Mouse (Mus musculus): ENCODE measurements at regions not wholly inside any gene's neighbourhood (a gene's known extent, or its start where the extent isn't known, plus 50 kb on each side); places are given as distances from the start of the nearest gene placed in this dataset.
A peak's percentile ranks its signal among the peaks of the same experiment; 100 is the strongest.

DNA sequence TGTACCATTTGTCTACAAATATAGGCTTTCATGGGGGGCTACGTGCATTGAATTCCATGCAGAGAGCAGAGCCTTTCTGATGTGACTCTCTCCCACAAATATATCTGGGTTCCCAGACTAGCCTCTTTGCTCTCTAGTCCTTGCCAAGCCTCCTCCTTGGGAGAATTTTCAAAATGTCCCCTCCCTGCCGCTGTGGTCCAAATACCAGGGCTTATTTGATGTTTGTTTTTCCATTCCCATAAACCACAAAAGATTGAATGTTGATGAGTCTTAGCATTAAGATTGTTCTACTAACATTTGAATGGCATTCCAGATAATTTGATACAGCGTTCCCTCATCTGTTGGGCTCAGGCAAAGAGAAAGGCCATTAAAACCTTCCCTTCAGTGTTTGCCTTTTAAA, 360.4 kb upstream of the Slc35b3 start:
- TF ChIP-seq POLR2A (IDR thresholded peaks at IDR 0.05; ENCODE audit: low read depth, low read length) (no peak), CTCF (conservative IDR thresholded peaks at IDR 0.05; ENCODE audit: insufficient read depth, insufficient read length, low read depth, low read length) (no peak)
- no peaks in the 10 kb centered on the region for H3K4me1 ChIP-seq (ENCODE audit: control insufficient read depth, insufficient read depth, low read length)
- no peaks in the 10 kb centered on the region for H3K36me3 ChIP-seq (ENCODE audit: control insufficient read depth, insufficient read depth, low read length)
- no peak overlapping the region for H3K27ac ChIP-seq (ENCODE audit: insufficient read depth, low read depth, low read length)
- no peak overlapping the region for H3K4me3 ChIP-seq (ENCODE audit: insufficient read depth, low read depth, low read length)
- 84% methylated on average over 3 of the region's 3 CpGs for WGBS
- no peaks in the 10 kb centered on the region for H3K27me3 ChIP-seq (replicated peaks; ENCODE audit: control insufficient read depth, insufficient read depth, low read length)
- DNase-seq: no peak

- no peak for DNase-seq
- H3K27me3 ChIP-seq (replicated peaks; ENCODE audit: control insufficient read depth, insufficient read depth, low read length): no peaks in the 10 kb centered on the region
- no peaks in the 10 kb centered on the region for H3K36me3 ChIP-seq (ENCODE audit: control insufficient read depth, insufficient read depth, low read length)
- no peak overlapping the region for H3K4me3 ChIP-seq (ENCODE audit: insufficient read depth, low read depth, low read length)
- TF ChIP-seq POLR2A (IDR thresholded peaks at IDR 0.05; ENCODE audit: low read depth, low read length) (no peak), CTCF (conservative IDR thresholded peaks at IDR 0.05; ENCODE audit: insufficient read depth, insufficient read length, low read depth, low read length) (no peak)
- H3K27ac ChIP-seq (ENCODE audit: insufficient read depth, low read depth, low read length): no peak overlapping the region
- 93% methylated on average over 5 of the region's 5 CpGs for WGBS
- no peaks in the 10 kb centered on the region for H3K4me1 ChIP-seq (ENCODE audit: control insufficient read depth, insufficient read depth, low read length)
Measured at GRCm38 (mm10) chr13:39309758-39310157, 349.1 kb upstream of the Slc35b3 start.

- no peak overlapping the region for H3K27ac ChIP-seq (ENCODE audit: insufficient read depth, low read depth, low read length)
- TF ChIP-seq CTCF (conservative IDR thresholded peaks at IDR 0.05; ENCODE audit: insufficient read depth, insufficient read length, low read depth, low read length): no peak
- H3K27me3 ChIP-seq (replicated peaks; ENCODE audit: control insufficient read depth, insufficient read depth, low read length): no peaks in the 10 kb centered on the region
- H3K4me1 ChIP-seq (ENCODE audit: control insufficient read depth, insufficient read depth, low read length): no peaks in the 10 kb centered on the region
- WGBS: 77% methylated on average over 9 of the region's 9 CpGs
- DNase-seq: peak; percentile 3
- no peaks in the 10 kb centered on the region for H3K36me3 ChIP-seq (ENCODE audit: control insufficient read depth, insufficient read depth, low read length)
- no peak overlapping the region for H3K4me3 ChIP-seq (ENCODE audit: insufficient read depth, low read depth, low read length)
Measured at GRCm38 (mm10) chr13:39307845-39308244, 347.2 kb upstream of the Slc35b3 start.

DNA sequence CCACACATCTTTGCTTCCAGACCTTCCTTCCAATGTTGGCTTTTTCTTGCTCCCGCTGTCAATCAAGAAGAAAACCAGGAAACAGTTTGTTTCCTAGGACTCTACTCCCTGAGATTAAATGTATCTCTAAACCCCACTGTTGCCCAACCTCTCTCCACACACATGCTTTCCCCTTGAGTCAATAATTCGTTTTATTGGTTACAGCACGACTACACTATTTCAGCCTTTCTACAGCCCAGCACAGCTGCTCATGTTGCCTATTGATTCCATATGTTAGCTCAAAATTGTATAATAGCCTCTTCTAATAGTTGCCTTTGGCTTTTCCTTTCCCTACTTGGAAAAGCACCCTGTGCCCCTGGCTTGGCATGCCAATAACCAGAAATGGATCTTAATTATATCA, 346.2 kb upstream of the Slc35b3 start:
- Histone ChIP-seq H3K27me3 (replicated peaks; ENCODE audit: control insufficient read depth, insufficient read depth, low read length) (no peaks in the 10 kb centered on the region), H3K36me3 (ENCODE audit: control insufficient read depth, insufficient read depth, low read length) (no peaks in the 10 kb centered on the region), H3K4me1 (ENCODE audit: control insufficient read depth, insufficient read depth, low read length) (no peaks in the 10 kb centered on the region), H3K4me3 (ENCODE audit: insufficient read depth, low read depth, low read length) (no peak overlapping the region), H3K27ac (ENCODE audit: insufficient read depth, low read depth, low read length) (no peak overlapping the region)
- WGBS: 72% methylated on average over 3 of the region's 3 CpGs
- no peak for TF ChIP-seq CTCF (conservative IDR thresholded peaks at IDR 0.05; ENCODE audit: insufficient read depth, insufficient read length, low read depth, low read length)
- no peak for TF ChIP-seq POLR2A (IDR thresholded peaks at IDR 0.05; ENCODE audit: low read depth, low read length)
- no peak for DNase-seq

DNA sequence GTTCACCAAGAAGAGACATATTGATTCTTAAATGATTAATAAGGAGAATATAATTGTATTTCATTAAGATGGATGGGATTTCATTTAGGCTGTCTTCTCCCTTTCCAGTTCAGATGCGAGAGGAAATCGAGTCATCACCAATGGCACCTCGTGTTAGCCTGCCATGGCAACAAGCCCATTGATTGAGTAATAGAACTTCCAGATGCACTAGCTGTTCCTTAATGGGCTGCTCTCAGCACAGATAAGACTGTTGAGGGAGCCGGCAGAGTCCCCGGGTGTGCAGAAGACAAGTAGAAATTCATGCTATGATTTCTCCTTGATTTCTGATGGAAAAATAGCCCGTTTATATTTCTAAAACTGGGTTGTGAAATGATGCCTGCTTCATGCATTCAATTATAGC, 336.5 kb upstream of the Slc35b3 start:
- no peaks in the 10 kb centered on the region for H3K4me1 ChIP-seq (ENCODE audit: control insufficient read depth, insufficient read depth, low read length)
- TF ChIP-seq CTCF (conservative IDR thresholded peaks at IDR 0.05; ENCODE audit: insufficient read depth, insufficient read length, low read depth, low read length): no peak

DNA sequence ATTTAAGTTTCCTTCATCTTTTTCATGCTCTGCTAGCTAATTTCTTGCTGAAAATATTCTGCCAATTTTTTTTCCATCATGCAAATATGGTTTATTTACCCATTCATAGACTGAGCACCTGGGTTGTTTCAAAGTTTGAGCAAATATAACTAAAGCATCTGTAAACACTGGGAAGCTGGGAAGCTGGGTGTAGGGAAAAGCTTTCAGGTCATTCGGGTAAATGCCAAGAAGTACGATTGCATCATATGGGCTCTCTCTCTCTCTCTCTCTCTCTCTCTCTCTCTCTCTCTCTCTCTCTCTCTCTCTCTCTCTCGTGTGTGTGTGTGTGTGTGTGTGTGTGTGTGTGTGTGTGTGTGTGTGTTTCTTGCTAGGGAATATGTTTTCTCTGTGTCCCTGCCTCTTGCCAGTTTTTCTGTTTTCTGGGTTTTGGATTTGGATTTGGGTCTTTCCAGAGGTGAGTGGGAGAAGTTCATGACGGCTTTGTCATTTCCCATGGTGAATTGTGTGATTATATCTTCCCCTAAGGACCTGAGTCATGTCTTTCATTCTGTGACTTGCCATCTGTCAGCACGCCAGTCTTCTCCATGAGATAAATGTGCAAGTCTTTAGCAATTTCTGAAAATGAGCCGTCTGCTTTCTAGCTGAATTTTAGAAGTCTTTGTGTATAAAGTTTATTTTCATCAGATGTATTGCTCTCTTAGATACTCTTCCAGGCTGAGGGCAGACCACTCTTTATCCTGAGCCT, 329.7 kb upstream of the Slc35b3 start:
- H3K36me3 ChIP-seq (ENCODE audit: control insufficient read depth, insufficient read depth, low read length): no peaks in the 10 kb centered on the region
- H3K27me3 ChIP-seq (replicated peaks; ENCODE audit: control insufficient read depth, insufficient read depth, low read length): no peaks in the 10 kb centered on the region
- 65% methylated on average over 6 of the region's 6 CpGs for WGBS
- no peaks in the 10 kb centered on the region for H3K4me1 ChIP-seq (ENCODE audit: control insufficient read depth, insufficient read depth, low read length)
- no peak for DNase-seq
- no peak for TF ChIP-seq CTCF (conservative IDR thresholded peaks at IDR 0.05; ENCODE audit: insufficient read depth, insufficient read length, low read depth, low read length)
- no peak for TF ChIP-seq POLR2A (IDR thresholded peaks at IDR 0.05; ENCODE audit: low read depth, low read length)
- H3K4me3 ChIP-seq (ENCODE audit: insufficient read depth, low read depth, low read length): no peak overlapping the region
- no peak overlapping the region for H3K27ac ChIP-seq (ENCODE audit: insufficient read depth, low read depth, low read length)

More for the DNA sequence above, 336.5 kb upstream of the Slc35b3 start:
- H3K27me3 ChIP-seq (replicated peaks; ENCODE audit: control insufficient read depth, insufficient read depth, low read length): no peaks in the 10 kb centered on the region
- no peaks in the 10 kb centered on the region for H3K36me3 ChIP-seq (ENCODE audit: control insufficient read depth, insufficient read depth, low read length)
- no peak for DNase-seq
- 88% methylated on average over 6 of the region's 6 CpGs for WGBS
- no peak overlapping the region for H3K27ac ChIP-seq (ENCODE audit: insufficient read depth, low read depth, low read length)
- H3K4me3 ChIP-seq (ENCODE audit: insufficient read depth, low read depth, low read length): no peak overlapping the region

DNA sequence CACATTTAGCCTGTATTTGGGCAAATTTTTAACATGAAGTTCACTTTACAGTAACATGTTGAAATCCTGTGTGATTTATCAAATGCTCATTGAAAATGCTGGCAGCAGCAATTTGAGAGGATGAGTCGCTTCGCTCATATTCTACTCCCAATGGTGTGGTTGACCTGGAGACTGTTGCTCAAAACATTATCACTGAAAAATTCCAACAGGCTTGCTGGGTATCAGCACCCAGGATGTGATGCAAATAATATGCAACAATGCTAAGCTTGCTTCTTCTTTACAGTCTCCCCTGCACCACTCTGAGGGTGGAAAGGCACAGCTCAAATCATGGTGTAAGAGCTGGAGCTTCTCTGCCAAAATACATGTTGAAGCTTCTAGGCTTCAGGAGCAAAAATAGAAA, 321.6 kb upstream of the Slc35b3 start:
- H3K4me3 ChIP-seq (ENCODE audit: insufficient read depth, low read depth, low read length): no peak overlapping the region
- no peaks in the 10 kb centered on the region for H3K27me3 ChIP-seq (replicated peaks; ENCODE audit: control insufficient read depth, insufficient read depth, low read length)
- DNase-seq: no peak
- H3K4me1 ChIP-seq (ENCODE audit: control insufficient read depth, insufficient read depth, low read length): no peaks in the 10 kb centered on the region
- H3K27ac ChIP-seq (ENCODE audit: insufficient read depth, low read depth, low read length): no peak overlapping the region
- WGBS: 96% methylated on average over 2 of the region's 2 CpGs
- TF ChIP-seq POLR2A (IDR thresholded peaks at IDR 0.05; ENCODE audit: low read depth, low read length): no peak
- no peak for TF ChIP-seq CTCF (conservative IDR thresholded peaks at IDR 0.05; ENCODE audit: insufficient read depth, insufficient read length, low read depth, low read length)
- H3K36me3 ChIP-seq (ENCODE audit: control insufficient read depth, insufficient read depth, low read length): no peaks in the 10 kb centered on the region
